Mouse (Mus musculus) ES-Bruce4 (cell line): Measurements from ENCODE around the gene Cnpy1. TPM values are rescaled to one million over a fixed set of nuclear protein-coding genes. Genes with fewer than 3 reads are reported as not detected.

Experiments used
- H3K27ac ChIP-seq: 2 replicates; pipeline ENCODE4 v1.5.1; 2012; ENCODE audit warnings: low read length, inconsistent platforms; ENCODE audit not compliant: insufficient read depth
- H3K27me3 ChIP-seq: 2 replicates; pipeline ENCODE4 v1.6.1; 2012; ENCODE audit warnings: mild to moderate bottlenecking, low read length, inconsistent platforms; ENCODE audit not compliant: control insufficient read depth, poor library complexity, insufficient read depth, severe bottlenecking
- H3K36me3 ChIP-seq: 2 replicates; pipeline ENCODE4 v1.6.1; 2012; ENCODE audit warnings: inconsistent platforms, mild to moderate bottlenecking, low read length, moderate library complexity; ENCODE audit not compliant: control insufficient read depth, poor library complexity, insufficient read depth, severe bottlenecking
- H3K4me1 ChIP-seq: one replicate; pipeline ENCODE4 v1.8.1; 2011; ENCODE audit warnings: low read length; ENCODE audit not compliant: control insufficient read depth, insufficient read depth
- H3K4me3 ChIP-seq: 2 replicates; pipeline ENCODE4 v1.5.1; 2011; ENCODE audit warnings: low read depth, mild to moderate bottlenecking, low read length
- H3K9ac ChIP-seq: 2 replicates; pipeline ENCODE4 v1.6.1; 2012; ENCODE audit warnings: low read depth, mild to moderate bottlenecking, inconsistent platforms; ENCODE audit not compliant: poor library complexity, severe bottlenecking
- H3K9me3 ChIP-seq: replicated peaks from 2 replicates; pipeline ENCODE4 v1.6.1; 2012; ENCODE audit warnings: mild to moderate bottlenecking, low read length, inconsistent platforms; ENCODE audit not compliant: control insufficient read depth, poor library complexity, insufficient read depth, severe bottlenecking
- CTCF ChIP-seq: IDR thresholded peaks from one replicate; pipeline ENCODE4 v1.8.1; 2011; ENCODE audit warnings: low read depth, low read length
- EP300 ChIP-seq: IDR thresholded peaks from 2 replicates; pipeline ENCODE4 v1.6.1; 2011; ENCODE audit warnings: low read depth, low read length; ENCODE audit not compliant: insufficient read depth
- POLR2A ChIP-seq: IDR thresholded peaks from one replicate; pipeline ENCODE4 v1.8.1; 2011; ENCODE audit warnings: low read length; ENCODE audit not compliant: insufficient read depth
- polyA plus RNA-seq: library from polyadenylated mRNA; stranded (reverse); fragments of >200 nt; gene quantifications from 2 replicates; pipeline ENCODE4 v1.2.4, GENCODE M21; 2011; ENCODE audit warnings: low read depth; ENCODE audit not compliant: missing spikeins, insufficient read depth, insufficient read length

Gene Cnpy1
- polyA plus RNA-seq, 1 experiment = 48.1 TPM

DNA sequence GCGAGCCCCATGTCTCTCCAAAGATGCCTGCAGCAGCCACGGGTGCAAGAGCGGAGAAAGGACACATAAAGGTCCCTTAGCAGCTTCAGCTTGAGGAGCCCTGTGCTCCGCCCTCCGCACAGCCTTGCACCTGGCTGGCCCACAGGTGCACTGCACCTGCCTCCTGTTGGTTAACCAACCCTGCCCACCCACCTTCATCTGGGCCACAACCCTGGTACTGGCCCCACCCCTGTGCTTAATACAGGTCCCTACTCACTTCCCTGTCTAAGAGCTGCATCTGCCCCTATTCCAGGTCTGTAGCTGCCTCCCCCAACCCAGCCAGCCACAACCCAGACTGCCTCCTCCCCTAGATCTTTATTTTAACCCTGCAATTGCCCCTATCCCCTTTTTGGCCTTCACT lies 16.5 kb upstream of the Cnpy1 start:
- Histone ChIP-seq H3K36me3 (no peaks in the 10 kb centered on the region), H3K27ac (no peak overlapping the region), H3K27me3 (no peaks in the 10 kb centered on the region), H3K4me3 (no peak overlapping the region), H3K9ac (no peak overlapping the region), H3K4me1 (no peaks in the 10 kb centered on the region), H3K9me3 (no peaks in the 10 kb centered on the region)
- TF ChIP-seq POLR2A (no peak), CTCF (no peak), EP300 (no peak)

DNA sequence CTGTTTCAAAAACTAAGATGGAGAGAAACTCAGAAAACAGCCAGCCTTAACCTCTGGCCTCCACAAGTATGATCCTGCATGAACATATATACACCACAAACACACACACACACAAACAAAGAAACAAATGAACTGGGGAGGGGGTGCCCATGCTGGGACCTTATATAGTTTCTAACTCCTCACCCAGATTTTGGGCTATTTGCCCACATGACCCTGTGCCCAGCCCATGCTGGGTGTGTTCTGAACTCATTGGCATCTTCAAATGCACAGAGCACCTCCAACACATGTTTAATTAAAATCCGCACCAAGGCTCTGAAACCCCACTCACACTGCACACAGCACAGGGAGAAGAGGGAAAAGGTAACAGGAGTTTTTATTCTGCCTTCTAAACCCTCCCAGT lies 14.3 kb upstream of the Cnpy1 start:
- no peak overlapping the region for H3K27ac ChIP-seq
- no peaks in the 10 kb centered on the region for H3K36me3 ChIP-seq
- TF ChIP-seq CTCF (no peak), POLR2A (no peak), EP300 (no peak)
- no peaks in the 10 kb centered on the region for H3K9me3 ChIP-seq
- no peaks in the 10 kb centered on the region for H3K27me3 ChIP-seq
- H3K9ac ChIP-seq = no peak overlapping the region
- no peaks in the 10 kb centered on the region for H3K4me1 ChIP-seq
- no peak overlapping the region for H3K4me3 ChIP-seq

DNA sequence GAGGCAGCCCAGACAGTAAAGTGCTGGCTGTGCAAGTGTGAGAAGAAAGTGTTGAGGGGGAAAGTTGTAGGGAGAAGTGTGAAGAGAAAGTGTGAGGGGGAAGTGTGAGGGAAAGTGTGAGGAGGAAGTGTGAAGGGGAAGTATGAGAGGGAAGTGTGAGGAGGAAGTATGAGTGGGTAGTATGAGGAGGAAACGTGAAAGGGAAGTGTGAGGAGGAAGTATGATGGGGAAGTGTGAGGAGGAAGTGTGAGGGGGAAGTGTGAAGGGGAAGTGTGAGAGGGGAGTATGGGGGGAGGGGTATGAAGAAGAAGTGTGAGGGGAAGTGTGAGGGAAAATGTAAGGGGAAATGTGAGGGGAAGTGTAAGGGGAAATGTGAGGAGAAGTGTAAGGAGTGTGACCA lies 13.8 kb upstream of the Cnpy1 start:
- Histone ChIP-seq H3K9ac (no peak overlapping the region), H3K27me3 (no peaks in the 10 kb centered on the region), H3K4me1 (no peaks in the 10 kb centered on the region), H3K27ac (no peak overlapping the region), H3K4me3 (no peak overlapping the region), H3K36me3 (no peaks in the 10 kb centered on the region), H3K9me3 (no peaks in the 10 kb centered on the region)
- no peak for TF ChIP-seq POLR2A
- TF ChIP-seq EP300 = no peak
- no peak for TF ChIP-seq CTCF

DNA sequence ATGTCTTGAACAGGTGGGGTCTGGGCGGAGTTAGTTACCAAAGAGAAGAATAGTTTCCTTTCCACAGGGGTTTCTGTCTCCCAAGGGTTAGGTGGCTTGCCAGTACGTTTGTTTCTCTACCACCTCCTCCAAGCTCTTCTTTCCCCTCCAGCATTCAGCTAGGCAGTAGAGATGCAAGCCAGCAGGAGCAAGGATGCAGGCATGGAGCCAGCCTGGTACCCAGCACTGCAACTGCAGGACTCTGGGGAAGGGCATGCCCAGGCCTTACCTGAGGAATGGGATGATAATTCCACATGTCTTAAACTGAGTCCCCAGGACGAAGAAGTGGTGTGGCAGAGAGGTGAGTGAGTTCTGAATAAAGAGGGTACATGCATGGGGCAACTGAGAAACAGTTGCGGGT lies 12.2 kb upstream of the Cnpy1 start:
- Histone ChIP-seq H3K4me1 (no peaks in the 10 kb centered on the region), H3K9me3 (no peaks in the 10 kb centered on the region), H3K27ac (no peak overlapping the region), H3K27me3 (no peaks in the 10 kb centered on the region), H3K9ac (no peak overlapping the region), H3K36me3 (no peaks in the 10 kb centered on the region), H3K4me3 (no peak overlapping the region)
- no peak for TF ChIP-seq CTCF
- no peak for TF ChIP-seq EP300
- TF ChIP-seq POLR2A = no peak

DNA sequence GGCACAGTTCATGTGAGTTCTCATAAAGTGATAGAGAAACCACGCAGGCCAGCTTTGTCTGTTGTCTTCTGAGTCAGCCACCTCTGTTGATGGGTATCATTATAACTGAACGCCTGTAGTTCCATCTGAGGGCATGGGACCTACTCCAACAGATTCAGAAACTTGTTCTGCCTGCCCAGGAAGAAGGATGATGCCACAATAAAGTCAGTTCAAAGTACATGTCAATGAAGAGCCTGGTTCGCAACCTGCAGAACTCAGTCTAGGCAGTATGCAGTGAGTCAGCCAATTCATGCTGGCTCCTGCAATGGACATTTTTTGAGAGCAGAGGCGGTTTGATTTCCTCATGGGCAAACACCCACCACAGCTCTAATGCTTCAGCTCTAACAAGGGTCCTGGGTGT lies 7.4 kb upstream of the Cnpy1 start:
- Histone ChIP-seq H3K4me3 (no peak overlapping the region), H3K9ac (no peak overlapping the region), H3K27ac (no peak overlapping the region), H3K36me3 (no peaks in the 10 kb centered on the region), H3K27me3 (no peaks in the 10 kb centered on the region), H3K4me1 (no peaks in the 10 kb centered on the region), H3K9me3 (no peaks in the 10 kb centered on the region)
- no peak for TF ChIP-seq CTCF
- no peak for TF ChIP-seq POLR2A
- no peak for TF ChIP-seq EP300

DNA sequence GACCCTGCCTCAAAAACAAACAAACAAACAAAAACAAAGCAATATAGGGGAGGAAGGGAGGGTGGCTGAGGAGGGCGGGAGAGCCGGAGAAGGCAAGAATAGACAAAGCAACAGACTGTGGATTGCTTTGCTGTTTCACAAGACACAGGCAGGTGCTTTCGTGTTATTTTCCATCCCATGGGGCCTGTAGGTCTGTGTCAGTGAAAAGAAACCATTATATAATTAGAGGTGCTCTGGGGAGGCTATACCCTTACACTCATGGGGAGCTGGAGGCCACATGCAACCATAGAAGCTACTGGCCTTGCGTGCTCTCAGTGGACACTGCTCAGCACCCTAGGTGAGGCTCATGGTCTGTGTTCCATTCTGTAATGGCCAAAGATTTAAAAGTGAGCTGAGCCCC lies 6.7 kb upstream of the Cnpy1 start:
- Histone ChIP-seq H3K9me3 (no peaks in the 10 kb centered on the region), H3K27ac (no peak overlapping the region), H3K9ac (no peak overlapping the region), H3K27me3 (no peaks in the 10 kb centered on the region), H3K4me1 (no peaks in the 10 kb centered on the region), H3K4me3 (no peak overlapping the region), H3K36me3 (no peaks in the 10 kb centered on the region)
- TF ChIP-seq EP300 = no peak
- no peak for TF ChIP-seq CTCF
- no peak for TF ChIP-seq POLR2A
